Mouse (Mus musculus) heart, adult 2 months (tissue): ENCODE results near the gene Xk. TPM values are rescaled to one million over a fixed set of nuclear protein-coding genes. Genes with fewer than 3 reads are reported as not detected.

Source experiments
- DNase-seq, 2 experiments: peaks; one replicate each; pipeline ENCODE4 v3.0.0; 2021
- H3K27ac ChIP-seq: fragments of 200-600 bp; 2 replicates; pipeline ENCODE4 v1.8.1; 2022
- H3K27me3 ChIP-seq: fragments of 200-500 bp; 2 replicates; pipeline ENCODE4 v1.6.1; 2012; ENCODE audit warnings: mild to moderate bottlenecking, low read length, inconsistent platforms, mixed read lengths; ENCODE audit not compliant: control insufficient read depth, insufficient read depth
- H3K36me3 ChIP-seq: fragments of 200-500 bp; 2 replicates; pipeline ENCODE4 v1.6.1; 2012; ENCODE audit warnings: low read length, inconsistent platforms; ENCODE audit not compliant: control insufficient read depth, insufficient read depth
- H3K4me1 ChIP-seq: fragments of 200-500 bp; 2 replicates; pipeline ENCODE4 v1.6.1; 2011; ENCODE audit warnings: low read length; ENCODE audit not compliant: control insufficient read depth, insufficient read depth
- H3K4me3 ChIP-seq: fragments of 200-600 bp; 2 replicates; pipeline ENCODE4 v1.8.1; 2022
- H3K79me2 ChIP-seq: fragments of 200-500 bp; replicated peaks from 2 replicates; pipeline ENCODE4 v1.6.1; 2012; ENCODE audit warnings: mild to moderate bottlenecking, inconsistent platforms, low read length, moderate library complexity, mixed read lengths; ENCODE audit not compliant: control insufficient read depth, insufficient read depth
- H3K9ac ChIP-seq: fragments of 200-500 bp; 2 replicates; pipeline ENCODE4 v1.6.1; 2012; ENCODE audit warnings: low read depth, mild to moderate bottlenecking, control low read depth, inconsistent platforms, low read length, mixed read lengths
- CTCF ChIP-seq: fragments of 200-600 bp; IDR thresholded peaks from 2 replicates; pipeline ENCODE4 v1.8.1; 2022; ENCODE audit warnings: antibody characterized with exemption, mild to moderate bottlenecking, moderate library complexity
- EP300 ChIP-seq: fragments of 200-500 bp; IDR thresholded peaks from 2 replicates; pipeline ENCODE4 v1.6.1; 2011; ENCODE audit warnings: low read depth, low read length, control low read depth; ENCODE audit not compliant: insufficient read depth
- POLR2A ChIP-seq: fragments of 200-500 bp; IDR thresholded peaks from 2 replicates; pipeline ENCODE4 v1.6.1; 2011; ENCODE audit warnings: mild to moderate bottlenecking, low read depth, low read length, control low read depth; ENCODE audit not compliant: insufficient read depth
- WGBS: fragments of 180-500 bp; shearing (Covaris S2); methylation state at CpG from one replicate; pipeline ENCODE4 v1.1.7; 2018; 5-methylcytosine and 5-hydroxymethylcytosine counted together
- intact Hi-C: fragments of 180-260 bp; cut with DNase I; formaldehyde crosslinking; loops from one replicate; pipeline ENCODE4 v1.15.1; 2025
- long read RNA-seq: library from polyadenylated mRNA; stranded (forward); transcript quantifications from one replicate; pipeline ENCODE4 v2.0.0, GENCODE M21; 2021
- polyA plus RNA-seq: library from polyadenylated mRNA; depleted of rRNA; stranded (reverse); fragments of >200 nt; gene quantifications from 2 replicates; pipeline ENCODE4 v1.2.3, GENCODE M21; 2012; rRNA removed
- total RNA-seq, 2 experiments: library from RNA; stranded (reverse); gene quantifications; 2 replicates each; pipeline ENCODE4 v1.2.3; 2021

Xk gene
- total RNA-seq (1 to 10 TPM; 7.3 to 8.2 TPM), polyA plus RNA-seq (3.3 and 6.5 TPM in 2 replicates)
- long read RNA-seq, full-length matches to known transcripts = 3 of 4 reads
- long read RNA-seq, partial matches to known transcripts = 1 of 4 reads
- long read RNA-seq, other reads (novel, unspliced or antisense) = 0 of 4 reads

GRCm38 (mm10) chrX:9272460-9273361 is at the start of gene Xk:
Gene Xk (plus strand): TSS chrX:9272756.
- no peaks in the 10 kb centered on the region for H3K79me2 ChIP-seq
- H3K27ac ChIP-seq = peak within 1 kb of the TSS; percentile 68
- peak within 1 kb of the TSS; percentile 76 for H3K9ac ChIP-seq
- H3K27me3 ChIP-seq = no peaks in the 10 kb centered on the region
- no peaks in the 10 kb centered on the region; the same call in 1 of the 2 replicates for H3K4me1 ChIP-seq
- H3K4me3 ChIP-seq = peak within 1 kb of the TSS; percentile 56
- H3K36me3 ChIP-seq = no peaks in the 10 kb centered on the region; the same call in 1 of the 2 replicates
- DNase-seq = peak; percentile 61 to 64
- TF ChIP-seq POLR2A = no peak
- no peak for TF ChIP-seq CTCF
- TF ChIP-seq EP300 = no peak
- 13% methylated on average over 61 of the region's 94 CpGs for WGBS
- intact Hi-C loops = loop anchor here (5.0 kb wide), 1 partner anchor 75 kb away; the partner anchor contains the start of gene Lancl3

DNA sequence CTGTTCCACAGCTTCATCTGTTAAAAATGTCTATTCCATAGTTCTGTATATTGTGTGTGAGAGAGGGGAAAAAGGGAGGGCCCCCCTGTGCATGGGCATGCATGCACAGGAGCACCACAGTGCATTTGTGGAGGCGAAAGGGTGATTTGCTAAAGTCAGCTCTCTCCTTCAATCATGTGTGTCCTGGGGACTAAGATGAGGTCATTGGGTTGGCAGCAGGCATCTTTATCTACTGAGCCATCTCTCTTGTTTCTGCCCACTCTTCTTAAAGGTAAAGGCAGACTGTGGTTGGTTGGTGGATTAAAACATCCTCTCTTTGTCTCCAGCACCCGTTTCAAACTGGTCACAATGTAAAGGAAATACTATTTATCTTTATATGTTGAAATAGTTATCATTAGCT is 45.5 kb upstream of the Xk start:
- intact Hi-C loops = no loop called here
- WGBS = 69% methylated on average over 2 of the region's 2 CpGs
- DNase-seq = no peak
- Histone ChIP-seq H3K79me2 (no peaks in the 10 kb centered on the region), H3K4me1 (no peaks in the 10 kb centered on the region), H3K9ac (no peak overlapping the region), H3K27ac (no peak overlapping the region), H3K27me3 (no peaks in the 10 kb centered on the region), H3K4me3 (no peak overlapping the region), H3K36me3 (no peaks in the 10 kb centered on the region)
- no peak for TF ChIP-seq CTCF
- no peak for TF ChIP-seq EP300
- TF ChIP-seq POLR2A = no peak

GRCm38 (mm10) chrX:9240737-9241591 is 31.6 kb upstream of the Xk start:
- Histone ChIP-seq H3K27me3 (no peaks in the 10 kb centered on the region), H3K9ac (no peak overlapping the region), H3K79me2 (no peaks in the 10 kb centered on the region), H3K4me1 (no peaks in the 10 kb centered on the region; the same call in 1 of the 2 replicates), H3K36me3 (no peaks in the 10 kb centered on the region), H3K4me3 (no peak overlapping the region), H3K27ac (no peak overlapping the region)
- no peak for DNase-seq
- TF ChIP-seq POLR2A = no peak
- TF ChIP-seq CTCF = no peak
- no peak for TF ChIP-seq EP300
- intact Hi-C loops = no loop called here
- WGBS = 75% methylated on average over 5 of the region's 5 CpGs

- Histone ChIP-seq H3K27me3 (no peaks in the 10 kb centered on the region), H3K4me1 (no peaks in the 10 kb centered on the region; the same call in 1 of the 2 replicates), H3K4me3 (no peak overlapping the region), H3K27ac (no peak overlapping the region), H3K9ac (no peak overlapping the region), H3K79me2 (no peaks in the 10 kb centered on the region), H3K36me3 (no peaks in the 10 kb centered on the region)
- intact Hi-C loops = no loop called here
- WGBS = 41% methylated on average over 8 of the region's 8 CpGs
- no peak for DNase-seq
- TF ChIP-seq EP300 (no peak), POLR2A (no peak), CTCF (no peak)
These were observed 29.1 kb upstream of the Xk start for GRCm38 (mm10) chrX:9243381-9243864.

DNA sequence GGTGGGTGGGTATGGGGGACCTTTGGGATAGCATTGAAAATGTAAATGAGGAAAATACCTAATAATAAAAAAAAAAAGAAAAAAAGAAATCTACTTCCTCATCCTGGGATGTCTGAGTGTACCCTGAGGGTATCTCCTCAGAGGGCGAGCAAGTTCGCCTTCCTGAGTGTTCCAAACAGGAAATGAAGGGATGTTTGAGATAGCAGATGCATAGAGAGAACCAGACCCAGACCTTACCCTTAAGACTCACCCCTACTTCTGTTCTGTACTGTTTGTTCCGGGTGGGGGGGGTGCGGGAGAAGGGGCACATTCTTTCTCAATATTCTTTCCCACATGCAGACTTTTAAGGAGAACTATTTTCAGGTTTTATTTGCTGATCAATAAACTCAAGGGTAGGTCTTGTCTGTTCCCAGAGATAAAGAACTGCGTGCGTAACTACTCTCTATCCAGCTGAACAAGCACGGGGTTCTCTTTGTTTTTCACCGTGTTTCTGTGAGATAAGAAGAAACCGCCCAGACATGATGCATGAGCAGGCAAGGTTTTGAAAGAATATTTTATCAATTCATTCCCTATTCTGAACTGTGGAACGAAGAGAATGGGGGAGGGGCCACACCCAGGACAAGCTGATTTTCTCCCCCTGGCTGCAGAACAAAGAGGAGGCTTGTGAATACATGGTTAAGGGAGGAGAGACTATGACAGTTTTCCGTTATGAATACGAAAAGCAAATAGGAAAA is 27.8 kb upstream of the Xk start:
- Histone ChIP-seq H3K36me3 (no peaks in the 10 kb centered on the region; the same call in 1 of the 2 replicates), H3K27ac (no peak overlapping the region), H3K9ac (no peak overlapping the region), H3K27me3 (no peaks in the 10 kb centered on the region), H3K4me3 (no peak overlapping the region), H3K79me2 (no peaks in the 10 kb centered on the region), H3K4me1 (no peaks in the 10 kb centered on the region; the same call in 1 of the 2 replicates)
- DNase-seq = no peak
- WGBS = 49% methylated on average over 12 of the region's 12 CpGs
- intact Hi-C loops = no loop called here
- no peak for TF ChIP-seq CTCF
- TF ChIP-seq POLR2A = no peak
- no peak for TF ChIP-seq EP300
